Mouse (Mus musculus) A20 (cell line): Measurements from ENCODE around the gene Vmn1r206.
"Not testable (repeated sequence)": the region's sequence is repeated elsewhere in the genome, so short reads cannot be mapped to it uniquely, and the experiment has no call there.

Experiments
- DNase-seq: peaks from one replicate; pipeline ENCODE4 v3.0.0-alpha.2; 2011; ENCODE audit warnings: low read depth, low spot score

Vmn1r206 gene

DNA sequence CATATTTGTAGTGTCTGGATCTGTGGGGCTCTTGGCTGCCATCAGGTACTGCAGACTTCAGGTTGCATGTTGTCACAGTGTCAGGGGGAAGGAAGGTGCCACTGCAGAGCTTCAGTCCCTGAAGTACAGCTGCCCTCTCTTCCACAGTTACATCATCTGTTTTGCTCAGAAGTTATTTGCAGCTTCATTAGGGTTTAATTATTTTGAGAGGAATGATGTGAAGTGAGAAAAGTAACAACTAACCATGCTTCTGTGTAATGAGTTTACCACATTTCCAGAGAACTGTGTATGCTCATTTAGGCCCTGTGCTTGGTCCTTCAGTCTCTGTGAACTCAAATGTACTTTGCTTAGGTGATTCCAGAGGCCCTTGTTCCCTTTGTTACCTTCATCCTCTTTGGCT, at the start of gene Vmn1r206:
TSS of gene Vmn1r206 (minus strand) at position 101 of the 400 bp plus-strand sequence.
- not testable (repeated sequence) for DNase-seq

DNA sequence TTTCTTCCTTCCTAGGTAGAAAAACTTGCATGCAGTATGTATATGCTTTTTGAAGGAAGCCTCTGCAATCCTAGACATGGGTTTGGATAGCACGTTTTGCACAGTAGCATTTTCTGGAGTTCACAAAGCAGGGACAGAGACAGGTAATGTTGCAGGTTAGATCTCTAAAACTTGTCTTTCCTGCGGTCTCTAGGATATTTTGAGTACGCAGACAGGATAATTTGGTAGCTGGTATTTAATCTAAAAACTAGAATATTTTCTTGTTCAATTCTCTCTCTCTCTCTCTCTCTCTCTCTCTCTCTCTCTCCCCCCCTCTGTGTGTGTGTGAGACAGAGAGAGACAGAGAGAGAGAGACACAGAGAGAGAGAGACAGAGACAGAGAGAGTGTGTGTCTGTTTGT, 31.2 kb downstream of the Vmn1r206 start, which contains the start of gene Vmn1r205:
TSS of gene Vmn1r205 (minus strand) at position 101 of the 400 bp plus-strand sequence.
- no peak for DNase-seq

DNA sequence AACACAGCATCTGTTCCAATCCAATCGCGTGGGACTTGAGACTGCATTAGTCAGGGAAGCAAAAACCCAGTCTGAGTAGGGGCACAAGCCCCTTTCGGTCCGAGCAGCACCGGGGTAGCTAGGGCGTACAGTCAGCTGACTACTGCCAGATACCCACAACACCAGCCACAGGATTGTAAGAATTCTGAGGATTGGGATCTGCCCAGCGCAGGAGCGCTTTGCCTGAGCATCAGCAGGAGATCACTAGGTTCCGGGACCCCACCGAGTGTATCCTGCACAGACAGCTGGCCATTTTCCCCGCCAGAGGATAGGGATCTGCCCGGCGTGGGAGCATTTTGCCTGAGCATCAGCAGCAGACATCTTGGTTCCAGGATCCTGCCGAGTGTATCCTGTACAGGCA, 40.7 kb downstream of the Vmn1r206 start:
- not testable (repeated sequence) for DNase-seq

DNA sequence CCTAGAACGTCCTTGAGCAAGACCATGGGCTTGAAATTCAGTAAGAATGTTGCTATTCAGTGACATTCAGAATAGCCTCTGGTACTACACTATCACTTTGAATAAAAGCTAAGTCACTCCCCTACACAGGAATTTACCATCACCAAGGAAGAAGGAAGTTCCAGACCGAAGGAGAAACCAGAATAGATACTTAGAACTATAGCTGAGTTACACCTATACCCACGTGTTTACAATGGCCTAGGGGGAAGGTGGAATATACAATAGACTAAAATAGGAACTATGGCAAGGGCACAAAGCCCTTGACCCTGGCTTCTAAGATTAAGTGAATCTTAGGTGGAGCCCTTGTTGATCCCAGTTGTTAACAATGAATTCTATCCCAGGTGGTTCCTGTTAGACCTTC, 49.1 kb downstream of the Vmn1r206 start:
- DNase-seq: not testable (repeated sequence)
